Mouse (Mus musculus) thymus, adult 2 months (tissue): ENCODE data around the gene Tpcn1. TPM values are rescaled to one million over a fixed set of nuclear protein-coding genes. Genes with fewer than 3 reads are reported as not detected.

Experiments
- DNase-seq: peaks from one replicate; pipeline ENCODE4 v3.0.0; 2021
- H3K27ac ChIP-seq: fragments of 200-500 bp; 2 replicates; pipeline ENCODE4 v1.5.1; 2012; ENCODE audit warnings: low read length, control low read depth; ENCODE audit not compliant: control insufficient read depth, insufficient read depth
- H3K27me3 ChIP-seq: fragments of 200-500 bp; 2 replicates; pipeline ENCODE4 v1.6.1; 2012; ENCODE audit warnings: mild to moderate bottlenecking, low read length, moderate library complexity, mixed read lengths; ENCODE audit not compliant: control insufficient read depth, insufficient read depth
- H3K36me3 ChIP-seq: fragments of 200-500 bp; 2 replicates; pipeline ENCODE4 v1.6.1; 2012; ENCODE audit warnings: mild to moderate bottlenecking, low read length, moderate library complexity; ENCODE audit not compliant: control insufficient read depth, insufficient read depth
- H3K4me1 ChIP-seq: fragments of 200-500 bp; replicated peaks from 2 replicates; pipeline ENCODE4 v1.6.1; 2012; ENCODE audit warnings: low read length; ENCODE audit not compliant: control insufficient read depth, insufficient read depth
- H3K4me3 ChIP-seq: fragments of 200-500 bp; 2 replicates; pipeline ENCODE4 v1.5.1; 2012; ENCODE audit warnings: mild to moderate bottlenecking, low read length, control low read depth, moderate library complexity; ENCODE audit not compliant: control insufficient read depth, insufficient read depth
- CTCF ChIP-seq: fragments of 200-500 bp; IDR thresholded peaks from 2 replicates; pipeline ENCODE4 v1.5.1; 2012; ENCODE audit warnings: mild to moderate bottlenecking, control low read depth, low read length, moderate library complexity, borderline replicate concordance; ENCODE audit not compliant: control insufficient read depth, poor library complexity, insufficient read depth; ENCODE audit errors: extremely low read depth
- POLR2A ChIP-seq: fragments of 200-500 bp; IDR thresholded peaks from 2 replicates; pipeline ENCODE4 v1.6.1; 2012; ENCODE audit warnings: mild to moderate bottlenecking, low read length, control low read depth, moderate library complexity; ENCODE audit not compliant: control insufficient read depth, poor library complexity, insufficient read depth; ENCODE audit errors: extremely low read depth
- WGBS: fragments of 180-500 bp; shearing (Covaris S2); methylation state at CpG from one replicate; pipeline ENCODE4 v1.1.7; 2018; 5-methylcytosine and 5-hydroxymethylcytosine counted together
- polyA plus RNA-seq: library from polyadenylated mRNA; depleted of rRNA; stranded (reverse); fragments of >200 nt; gene quantifications from 2 replicates; pipeline ENCODE4 v1.2.3, GENCODE M21; 2012

The Tpcn1 gene
- polyA plus RNA-seq, 1 experiment, result 203 TPM

- TF ChIP-seq POLR2A, result no peak
- peak; percentile 97 for TF ChIP-seq CTCF
- Histone ChIP-seq H3K27me3 (no peaks in the 10 kb centered on the region), H3K36me3 (peaks cover 30% of the 10 kb centered on the region), H3K4me1 (peaks cover 42% of the 10 kb centered on the region), H3K27ac (peak overlapping the region; percentile 96), H3K4me3 (peak overlapping the region; percentile 81)
- 64% methylated on average over 18 of the region's 18 CpGs for WGBS
- DNase-seq, result peak; percentile 94
These were observed 32.1 kb upstream of the Tpcn1 start for GRCm38 (mm10) chr5:120620375-120621077.

GRCm38 (mm10) chr5:120619201-120619600 lies 30.7 kb upstream of the Tpcn1 start:
- WGBS, result 27% methylated on average over 5 of the region's 5 CpGs
- peak; percentile 87 for DNase-seq
- H3K27me3 ChIP-seq, result no peaks in the 10 kb centered on the region
- no peak for TF ChIP-seq POLR2A
- peak; percentile 87; the same call in 1 of the 2 replicates for TF ChIP-seq CTCF
- no peak overlapping the region for H3K4me3 ChIP-seq
- no peak overlapping the region for H3K27ac ChIP-seq
- H3K4me1 ChIP-seq, result peaks cover 42% of the 10 kb centered on the region
- peaks cover 22% of the 10 kb centered on the region for H3K36me3 ChIP-seq

GRCm38 (mm10) chr5:120618778-120619177 lies 30.3 kb upstream of the Tpcn1 start:
- no peak for TF ChIP-seq POLR2A
- no peak for TF ChIP-seq CTCF
- no peaks in the 10 kb centered on the region for H3K27me3 ChIP-seq
- H3K27ac ChIP-seq, result no peak overlapping the region
- 94% methylated on average over 12 of the region's 12 CpGs for WGBS
- H3K4me1 ChIP-seq, result peaks cover 44% of the 10 kb centered on the region
- no peak for DNase-seq
- peaks cover 18% of the 10 kb centered on the region for H3K36me3 ChIP-seq
- no peak overlapping the region for H3K4me3 ChIP-seq

GRCm38 (mm10) chr5:120615903-120616302 lies 27.4 kb upstream of the Tpcn1 start:
- peaks cover 31% of the 10 kb centered on the region for H3K4me1 ChIP-seq
- DNase-seq, result no peak
- peaks cover 14% of the 10 kb centered on the region for H3K36me3 ChIP-seq
- WGBS, result 98% methylated on average over 4 of the region's 4 CpGs
- no peak overlapping the region for H3K27ac ChIP-seq
- H3K4me3 ChIP-seq, result no peak overlapping the region
- TF ChIP-seq POLR2A, result no peak
- TF ChIP-seq CTCF, result no peak
- H3K27me3 ChIP-seq, result no peaks in the 10 kb centered on the region

- DNase-seq, result peak; percentile 100
- peak overlapping the region; percentile 51 for H3K27ac ChIP-seq
- TF ChIP-seq CTCF (peak; percentile 66), POLR2A (peak; percentile 99)
- H3K27me3 ChIP-seq, result no peaks in the 10 kb centered on the region
- no peaks in the 10 kb centered on the region for H3K36me3 ChIP-seq
- peak overlapping the region; percentile 64 for H3K4me3 ChIP-seq
- H3K4me1 ChIP-seq, result peaks cover 15% of the 10 kb centered on the region
- under 1% methylated on average over 69 of the region's 69 CpGs for WGBS
These were observed 24.5 kb upstream of the Tpcn1 start for GRCm38 (mm10) chr5:120612822-120613604.

GRCm38 (mm10) chr5:120612442-120612821 lies 24.0 kb upstream of the Tpcn1 start, which contains the start of the genes Rita1 and Ddx54:
Rita1 (minus strand) TSS chr5:120612589.
Ddx54 (plus strand) TSS chr5:120612739.
- Histone ChIP-seq H3K36me3 (no peaks in the 10 kb centered on the region), H3K4me3 (peak within 1 kb of the TSS; percentile 64), H3K27ac (peak within 1 kb of the TSS; percentile 51), H3K4me1 (peaks cover 15% of the 10 kb centered on the region), H3K27me3 (no peaks in the 10 kb centered on the region)
- DNase-seq, result peak; percentile 98
- WGBS, result under 1% methylated on average over 22 of the region's 22 CpGs
- TF ChIP-seq CTCF (no peak), POLR2A (no peak)

- no peak overlapping the region for H3K27ac ChIP-seq
- H3K27me3 ChIP-seq, result no peaks in the 10 kb centered on the region
- H3K4me1 ChIP-seq, result peaks cover 15% of the 10 kb centered on the region
- H3K36me3 ChIP-seq, result no peaks in the 10 kb centered on the region
- no peak for DNase-seq
- 86% methylated on average over 8 of the region's 8 CpGs for WGBS
- TF ChIP-seq CTCF (no peak), POLR2A (no peak)
- H3K4me3 ChIP-seq, result no peak overlapping the region
These were observed 22.9 kb upstream of the Tpcn1 start for GRCm38 (mm10) chr5:120611416-120611815.
